Mouse (Mus musculus): ENCODE measurements around the gene Pabpc1l. TPM values are rescaled to one million over a fixed set of nuclear protein-coding genes. Genes with fewer than 3 reads are reported as not detected.

Gene Pabpc1l
- polyA plus RNA-seq, 1 experiment from 2014 or later: 2.0 TPM

DNA sequence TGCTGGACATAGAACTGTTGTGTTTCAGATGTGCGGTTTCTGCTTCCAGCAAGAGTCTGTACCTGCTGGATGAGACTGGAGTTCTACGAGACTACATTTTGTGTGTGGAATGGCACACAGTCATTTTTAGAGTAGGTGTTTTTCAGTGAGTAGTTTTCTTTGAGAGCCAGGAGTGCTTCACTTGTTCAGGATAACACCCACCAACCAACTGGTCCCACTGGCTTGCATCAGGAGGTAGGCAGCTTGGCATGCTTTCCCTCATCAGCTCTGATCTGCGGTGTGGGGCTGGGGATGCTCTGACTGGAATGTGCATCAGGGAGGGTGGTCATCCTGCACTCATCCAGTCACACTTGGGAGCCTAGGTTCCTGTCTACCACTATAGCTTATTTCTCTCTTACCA is 22.6 kb upstream of the Pabpc1l start:
- Histone ChIP-seq H3K36me3 (ENCODE audit: control insufficient read depth, insufficient read depth, low read length) (no peaks in the 10 kb centered on the region), H3K4me3 (ENCODE audit: low read depth, low read length) (no peak overlapping the region), H3K9me3 (ENCODE audit: control insufficient read depth, low read length) (no peaks in the 10 kb centered on the region), H3K4me2 (ENCODE audit: low read depth, low read length) (no peak overlapping the region), H3K27ac (ENCODE audit: low read depth, low read length) (no peak overlapping the region), H3K27me3 (ENCODE audit: control insufficient read depth, insufficient read depth, low read length) (no peaks in the 10 kb centered on the region), H3K9ac (replicated peaks; ENCODE audit: low read depth, low read length) (no peak overlapping the region), H3K4me1 (ENCODE audit: control insufficient read depth, insufficient read depth, low read length) (peaks cover 4% of the 10 kb centered on the region; the same call in 1 of the 2 replicates)
- no peak for ATAC-seq (ENCODE audit: low read depth)
- WGBS: 94% methylated on average over 3 of the region's 3 CpGs

DNA sequence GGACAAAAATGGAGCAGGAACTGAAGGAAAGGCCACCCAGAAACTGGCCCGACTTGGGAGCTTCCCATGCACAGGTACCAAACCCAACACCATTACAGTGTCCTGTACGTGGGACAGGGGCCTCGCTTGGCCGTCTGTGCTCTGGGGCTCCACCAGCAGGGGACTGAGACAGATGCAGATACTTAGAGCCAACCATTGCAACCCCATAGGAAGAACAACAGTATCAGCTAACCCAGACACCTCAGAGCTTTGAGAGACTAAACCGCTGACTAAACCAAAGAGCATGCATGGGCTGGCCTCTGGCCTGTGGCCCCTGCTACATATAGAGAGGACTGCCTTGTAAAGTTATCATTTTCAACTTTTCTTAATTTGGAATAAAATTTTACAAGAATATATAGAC is 20.7 kb upstream of the Pabpc1l start:
- no peaks in the 10 kb centered on the region for H3K9me3 ChIP-seq (ENCODE audit: control insufficient read depth, low read length)
- no peak overlapping the region for H3K27ac ChIP-seq (ENCODE audit: low read depth, low read length)
- H3K4me2 ChIP-seq (ENCODE audit: low read depth, low read length): no peak overlapping the region
- H3K4me3 ChIP-seq (ENCODE audit: low read depth, low read length): no peak overlapping the region
- no peak overlapping the region for H3K9ac ChIP-seq (replicated peaks; ENCODE audit: low read depth, low read length)
- 85% methylated on average over 5 of the region's 5 CpGs for WGBS
- H3K4me1 ChIP-seq (ENCODE audit: control insufficient read depth, insufficient read depth, low read length): no peaks in the 10 kb centered on the region
- H3K36me3 ChIP-seq (ENCODE audit: control insufficient read depth, insufficient read depth, low read length): no peaks in the 10 kb centered on the region
- H3K27me3 ChIP-seq (ENCODE audit: control insufficient read depth, insufficient read depth, low read length): no peaks in the 10 kb centered on the region
- ATAC-seq (ENCODE audit: low read depth): no peak

DNA sequence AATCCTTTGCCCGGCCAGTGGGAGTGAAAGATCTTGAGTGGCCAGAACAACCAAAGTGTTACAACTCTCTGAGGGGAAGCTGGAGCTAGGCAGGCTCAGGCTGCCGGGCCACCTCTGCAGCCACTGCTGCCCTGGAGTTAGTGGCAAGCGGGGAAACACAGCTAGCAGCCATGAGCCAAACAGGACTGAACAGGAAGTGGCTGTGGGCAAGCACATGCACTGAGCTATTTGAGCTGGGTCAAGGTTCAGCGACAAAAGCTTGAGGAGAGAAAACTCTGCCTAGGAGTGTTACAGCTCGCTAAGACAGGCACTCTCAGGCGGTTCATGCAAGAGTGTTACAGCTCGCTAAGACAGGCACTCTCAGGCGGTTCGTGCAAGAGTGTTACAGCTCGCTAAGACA is 18.3 kb upstream of the Pabpc1l start:
- ATAC-seq (ENCODE audit: low read depth): no peak
- WGBS: 79% methylated on average over 10 of the region's 10 CpGs
- no peaks in the 10 kb centered on the region for H3K4me1 ChIP-seq (ENCODE audit: control insufficient read depth, insufficient read depth, low read length)

DNA sequence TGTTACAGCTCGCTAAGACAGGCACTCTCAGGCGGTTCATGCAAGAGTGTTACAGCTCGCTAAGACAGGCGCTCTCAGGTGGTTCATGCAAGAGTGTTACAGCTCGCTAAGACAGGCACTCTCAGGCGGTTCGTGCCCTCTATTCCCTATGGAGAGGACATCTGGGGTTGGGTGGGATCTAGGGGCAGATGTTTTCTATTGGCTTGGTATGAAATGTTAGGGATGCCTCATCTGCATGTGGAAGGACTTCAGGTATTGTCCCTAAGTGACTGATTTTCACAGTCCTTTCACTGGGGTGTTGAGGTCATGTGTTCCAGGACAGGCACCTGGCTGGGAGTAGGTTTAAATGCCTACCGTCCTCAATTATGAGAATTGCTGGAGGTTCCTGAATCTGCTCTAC is 17.7 kb upstream of the Pabpc1l start:
- peaks cover 5% of the 10 kb centered on the region; the same call in 1 of the 2 replicates for H3K36me3 ChIP-seq (ENCODE audit: control insufficient read depth, insufficient read depth, low read length)
- H3K27ac ChIP-seq (ENCODE audit: low read depth, low read length): no peak overlapping the region
- H3K9ac ChIP-seq (replicated peaks; ENCODE audit: low read depth, low read length): no peak overlapping the region
- no peak overlapping the region for H3K4me3 ChIP-seq (ENCODE audit: low read depth, low read length)
- no peaks in the 10 kb centered on the region for H3K27me3 ChIP-seq (ENCODE audit: control insufficient read depth, insufficient read depth, low read length)
- 81% methylated on average over 8 of the region's 8 CpGs for WGBS
- no peaks in the 10 kb centered on the region for H3K9me3 ChIP-seq (ENCODE audit: control insufficient read depth, low read length)
- no peak overlapping the region for H3K4me2 ChIP-seq (ENCODE audit: low read depth, low read length)
- no peak for ATAC-seq (ENCODE audit: low read depth)
- H3K4me1 ChIP-seq (ENCODE audit: control insufficient read depth, insufficient read depth, low read length): no peaks in the 10 kb centered on the region

More for the DNA sequence above, 18.3 kb upstream of the Pabpc1l start:
- Histone ChIP-seq H3K4me3 (ENCODE audit: low read depth, low read length) (no peak overlapping the region), H3K9me3 (ENCODE audit: control insufficient read depth, low read length) (no peaks in the 10 kb centered on the region), H3K27me3 (ENCODE audit: control insufficient read depth, insufficient read depth, low read length) (no peaks in the 10 kb centered on the region), H3K4me2 (ENCODE audit: low read depth, low read length) (no peak overlapping the region), H3K27ac (ENCODE audit: low read depth, low read length) (no peak overlapping the region), H3K36me3 (ENCODE audit: control insufficient read depth, insufficient read depth, low read length) (no peaks in the 10 kb centered on the region), H3K9ac (replicated peaks; ENCODE audit: low read depth, low read length) (no peak overlapping the region)

DNA sequence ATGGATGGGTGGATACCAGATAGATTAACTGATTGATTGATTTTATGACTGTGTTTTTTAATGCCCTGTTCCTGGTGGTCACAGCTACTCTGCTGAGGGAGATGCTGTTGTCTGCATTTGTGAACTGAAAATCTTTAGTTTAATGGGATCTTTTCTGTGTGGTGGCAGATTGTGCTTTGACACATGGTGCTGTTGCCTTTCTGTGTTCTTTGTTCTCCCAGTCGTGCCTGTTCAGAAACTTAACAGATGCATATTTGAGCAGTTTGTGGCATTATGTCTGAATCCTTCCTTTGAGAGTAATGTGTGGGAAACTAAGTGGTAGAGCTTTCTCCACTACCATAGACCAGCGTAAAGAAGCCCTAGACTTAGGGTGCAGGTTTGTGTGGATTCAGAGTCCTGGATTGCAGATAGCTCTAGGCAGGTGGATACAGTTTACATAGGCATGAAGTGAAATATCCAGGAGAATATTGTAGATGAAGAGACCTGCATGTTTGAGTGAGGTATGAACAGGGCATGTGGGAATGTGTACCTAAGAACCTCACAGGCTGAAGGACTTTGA is 17.2 kb upstream of the Pabpc1l start:
- no peaks in the 10 kb centered on the region for H3K9me3 ChIP-seq (ENCODE audit: control insufficient read depth, low read length)
- H3K4me1 ChIP-seq (ENCODE audit: control insufficient read depth, insufficient read depth, low read length): no peaks in the 10 kb centered on the region
- ATAC-seq (ENCODE audit: low read depth): no peak
- peaks cover 9% of the 10 kb centered on the region; the same call in 1 of the 2 replicates for H3K36me3 ChIP-seq (ENCODE audit: control insufficient read depth, insufficient read depth, low read length)
- no peak overlapping the region for H3K4me2 ChIP-seq (ENCODE audit: low read depth, low read length)
- no peak overlapping the region for H3K9ac ChIP-seq (replicated peaks; ENCODE audit: low read depth, low read length)
- H3K4me3 ChIP-seq (ENCODE audit: low read depth, low read length): no peak overlapping the region
- WGBS: 60% methylated on average over 2 of the region's 2 CpGs
- H3K27me3 ChIP-seq (ENCODE audit: control insufficient read depth, insufficient read depth, low read length): no peaks in the 10 kb centered on the region
- H3K27ac ChIP-seq (ENCODE audit: low read depth, low read length): no peak overlapping the region

DNA sequence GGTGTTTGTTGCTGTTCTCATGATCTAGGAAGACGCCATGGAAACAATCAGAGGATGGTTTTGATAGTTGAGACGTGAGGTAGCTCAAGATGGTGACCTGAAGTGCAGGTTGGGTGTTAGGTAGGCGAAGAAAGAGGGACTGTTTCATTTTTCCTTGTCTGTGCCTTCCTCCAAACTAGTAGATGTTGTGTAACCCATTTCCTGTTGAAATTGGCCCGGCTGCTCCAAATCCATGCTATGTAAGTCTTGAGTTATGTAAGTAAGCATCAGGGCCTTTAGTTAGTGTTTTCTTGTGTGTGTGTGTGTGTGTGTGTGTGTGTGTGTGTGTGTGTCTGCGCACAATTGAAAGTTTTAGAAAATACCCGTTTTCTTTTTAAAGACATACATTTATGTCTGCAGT is 16.0 kb upstream of the Pabpc1l start:
- no peak for ATAC-seq (ENCODE audit: low read depth)

DNA sequence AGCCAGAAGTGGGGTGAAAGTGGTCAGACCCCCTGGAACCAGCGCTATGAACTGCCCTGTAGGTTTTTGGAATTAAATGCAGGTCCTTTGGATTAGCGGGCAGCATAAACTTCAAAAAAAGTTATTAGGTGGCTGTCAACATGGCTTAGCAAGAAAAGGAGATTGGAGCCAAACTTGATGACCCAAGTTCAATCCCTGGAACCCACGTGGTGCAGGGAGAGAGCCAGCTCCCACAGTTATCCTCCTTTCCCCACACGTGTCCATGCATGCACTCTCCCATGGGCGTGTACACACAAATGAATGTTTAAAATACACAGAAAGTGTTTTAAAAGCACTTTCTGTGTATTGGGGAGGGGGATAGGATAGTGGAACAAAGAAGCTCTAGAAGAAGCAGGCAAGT is 14.8 kb upstream of the Pabpc1l start:
- no peak for ATAC-seq (ENCODE audit: low read depth)
- Histone ChIP-seq H3K9ac (replicated peaks; ENCODE audit: low read depth, low read length) (no peak overlapping the region), H3K9me3 (ENCODE audit: control insufficient read depth, low read length) (no peaks in the 10 kb centered on the region), H3K27ac (ENCODE audit: low read depth, low read length) (no peak overlapping the region), H3K4me2 (ENCODE audit: low read depth, low read length) (no peak overlapping the region), H3K36me3 (ENCODE audit: control insufficient read depth, insufficient read depth, low read length) (peaks cover 23% of the 10 kb centered on the region; the same call in 1 of the 2 replicates), H3K4me3 (ENCODE audit: low read depth, low read length) (no peak overlapping the region), H3K4me1 (ENCODE audit: control insufficient read depth, insufficient read depth, low read length) (no peaks in the 10 kb centered on the region), H3K27me3 (ENCODE audit: control insufficient read depth, insufficient read depth, low read length) (no peaks in the 10 kb centered on the region)
- 89% methylated on average over 5 of the region's 5 CpGs for WGBS

More for the DNA sequence above, 16.0 kb upstream of the Pabpc1l start:
- Histone ChIP-seq H3K9ac (replicated peaks; ENCODE audit: low read depth, low read length) (no peak overlapping the region), H3K4me2 (ENCODE audit: low read depth, low read length) (no peak overlapping the region), H3K4me1 (ENCODE audit: control insufficient read depth, insufficient read depth, low read length) (no peaks in the 10 kb centered on the region), H3K36me3 (ENCODE audit: control insufficient read depth, insufficient read depth, low read length) (peaks cover 10% of the 10 kb centered on the region; the same call in 1 of the 2 replicates), H3K27ac (ENCODE audit: low read depth, low read length) (no peak overlapping the region), H3K27me3 (ENCODE audit: control insufficient read depth, insufficient read depth, low read length) (no peaks in the 10 kb centered on the region), H3K4me3 (ENCODE audit: low read depth, low read length) (no peak overlapping the region), H3K9me3 (ENCODE audit: control insufficient read depth, low read length) (no peaks in the 10 kb centered on the region)
- 95% methylated on average over 6 of the region's 6 CpGs for WGBS

DNA sequence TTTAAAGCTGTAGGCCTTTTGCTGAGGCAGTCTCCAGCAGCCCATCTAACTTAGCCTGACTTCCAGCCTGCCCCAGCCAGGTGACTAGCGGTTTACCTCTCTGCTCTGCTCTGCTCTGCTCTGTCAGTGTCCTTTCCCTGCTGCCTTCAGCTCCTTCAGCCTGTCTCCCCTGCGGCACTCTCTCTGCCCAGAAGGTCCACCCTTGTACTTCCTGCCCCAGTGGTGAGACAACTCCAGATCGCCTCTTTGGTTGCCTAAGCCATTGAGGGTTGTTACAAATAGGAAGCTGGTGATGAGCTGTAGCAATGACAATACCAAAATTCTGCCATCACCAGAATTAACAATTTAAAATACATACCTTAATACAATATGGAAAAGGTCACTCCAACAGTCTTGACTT is 14.3 kb upstream of the Pabpc1l start:
- H3K27ac ChIP-seq (ENCODE audit: low read depth, low read length): no peak overlapping the region
- H3K36me3 ChIP-seq (ENCODE audit: control insufficient read depth, insufficient read depth, low read length): peaks cover 27% of the 10 kb centered on the region; the same call in 1 of the 2 replicates
- H3K9ac ChIP-seq (replicated peaks; ENCODE audit: low read depth, low read length): no peak overlapping the region
- H3K4me1 ChIP-seq (ENCODE audit: control insufficient read depth, insufficient read depth, low read length): no peaks in the 10 kb centered on the region
- H3K4me3 ChIP-seq (ENCODE audit: low read depth, low read length): no peak overlapping the region
- no peak overlapping the region for H3K4me2 ChIP-seq (ENCODE audit: low read depth, low read length)
- H3K9me3 ChIP-seq (ENCODE audit: control insufficient read depth, low read length): no peaks in the 10 kb centered on the region
- no peaks in the 10 kb centered on the region for H3K27me3 ChIP-seq (ENCODE audit: control insufficient read depth, insufficient read depth, low read length)
- ATAC-seq (ENCODE audit: low read depth): no peak
- WGBS: 94% methylated on average over 3 of the region's 3 CpGs

DNA sequence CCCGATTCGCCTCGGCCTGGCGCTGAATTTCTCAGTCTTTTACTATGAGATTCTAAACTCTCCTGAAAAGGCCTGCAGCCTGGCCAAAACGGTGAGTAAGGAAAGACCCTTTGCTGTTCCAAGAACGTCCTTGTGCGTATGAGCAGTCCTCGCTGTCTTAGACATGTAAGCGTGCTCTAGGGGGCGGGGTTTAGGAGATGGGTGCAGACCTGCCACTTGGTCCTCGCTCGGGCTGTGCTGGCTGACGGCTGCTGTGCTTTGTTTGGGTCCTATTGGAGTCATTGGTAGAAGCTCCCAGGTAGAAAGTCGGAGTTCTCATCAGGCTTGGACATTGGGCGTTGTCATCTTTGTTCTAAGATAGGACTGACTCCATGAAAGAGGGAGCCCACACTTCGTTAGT is 9.9 kb upstream of the Pabpc1l start:
- ATAC-seq (ENCODE audit: low read depth): no peak

More for the DNA sequence above, 9.9 kb upstream of the Pabpc1l start:
- Histone ChIP-seq H3K9ac (replicated peaks; ENCODE audit: low read depth, low read length) (no peak overlapping the region), H3K4me3 (ENCODE audit: low read depth, low read length) (no peak overlapping the region), H3K4me2 (ENCODE audit: low read depth, low read length) (no peak overlapping the region), H3K27me3 (ENCODE audit: control insufficient read depth, insufficient read depth, low read length) (no peaks in the 10 kb centered on the region), H3K9me3 (ENCODE audit: control insufficient read depth, low read length) (no peaks in the 10 kb centered on the region), H3K36me3 (ENCODE audit: control insufficient read depth, insufficient read depth, low read length) (peaks cover 56% of the 10 kb centered on the region), H3K27ac (ENCODE audit: low read depth, low read length) (no peak overlapping the region), H3K4me1 (ENCODE audit: control insufficient read depth, insufficient read depth, low read length) (no peaks in the 10 kb centered on the region)
- 90% methylated on average over 16 of the region's 16 CpGs for WGBS

All from neural tube, embryonic 14.5 days (tissue).